Mouse (Mus musculus) heart, embryonic 12.5 days (tissue): ENCODE measurements around the gene Gm42906. TPM values are rescaled to one million over a fixed set of nuclear protein-coding genes. Genes with fewer than 3 reads are reported as not detected.

ENCODE experiments used
- ATAC-seq: fragments of 200-750 bp; cut with Nextera tagmentation; 2 replicates; pipeline ENCODE4 v1.8.0; 2017; ENCODE audit warnings: moderate TSS enrichment, moderate library complexity; ENCODE audit not compliant: insufficient number of reproducible peaks, low FRiP score
- H3K27ac ChIP-seq: fragments of 300-500 bp; sonication (generic); 2 replicates; pipeline ENCODE4 v1.5.1; 2016; ENCODE audit warnings: mild to moderate bottlenecking, moderate library complexity; ENCODE audit not compliant: poor library complexity, severe bottlenecking
- H3K27me3 ChIP-seq: fragments of 300-500 bp; sonication (generic); replicated peaks from 2 replicates; pipeline ENCODE4 v1.6.1; 2016; ENCODE audit warnings: mild to moderate bottlenecking, moderate library complexity
- H3K36me3 ChIP-seq: fragments of 300-500 bp; sonication (generic); 2 replicates; pipeline ENCODE4 v1.6.1; 2016; ENCODE audit warnings: mild to moderate bottlenecking, moderate library complexity
- H3K4me1 ChIP-seq: fragments of 300-500 bp; sonication (generic); replicated peaks from 2 replicates; pipeline ENCODE4 v1.6.1; 2016; ENCODE audit warnings: mild to moderate bottlenecking
- H3K4me2 ChIP-seq: fragments of 300-500 bp; sonication (generic); 2 replicates; pipeline ENCODE4 v1.6.1; 2016; ENCODE audit warnings: mild to moderate bottlenecking, moderate library complexity
- H3K4me3 ChIP-seq: fragments of 300-500 bp; sonication (generic); 2 replicates; pipeline ENCODE4 v1.5.1; 2016; ENCODE audit warnings: mild to moderate bottlenecking
- H3K9ac ChIP-seq: fragments of 300-500 bp; sonication (generic); 2 replicates; pipeline ENCODE4 v1.6.1; 2016; ENCODE audit warnings: mild to moderate bottlenecking, moderate library complexity
- H3K9me3 ChIP-seq: fragments of 300-500 bp; sonication (generic); replicated peaks from 2 replicates; pipeline ENCODE4 v1.6.1; 2016; ENCODE audit warnings: mild to moderate bottlenecking, moderate library complexity
- WGBS: fragments of 180-500 bp; shearing (Covaris S2); methylation state at CpG from one replicate; pipeline ENCODE4 v1.1.7; 2016; 5-methylcytosine and 5-hydroxymethylcytosine counted together
- polyA plus RNA-seq: library from polyadenylated mRNA; unstranded; fragments of >200 nt; fragmentation: Nextera tagmentation; extraction: Ambion mirVana; gene quantifications from 2 replicates; pipeline ENCODE4 v1.2.1, GENCODE M21; 2016

The Gm42906 gene
- polyA plus RNA-seq, 1 experiment from 2014 or later: not detected

GRCm38 (mm10) chr5:151127298-151127717 lies 300.7 kb downstream of the Gm42906 start:
- peaks cover 4% of the 10 kb centered on the region; the same call in 1 of the 2 replicates for H3K4me1 ChIP-seq
- ATAC-seq: no peak
- no peaks in the 10 kb centered on the region for H3K27me3 ChIP-seq
- 40% methylated on average over 6 of the region's 6 CpGs for WGBS
- peak overlapping the region; percentile 6; the same call in 1 of the 2 replicates for H3K4me2 ChIP-seq
- no peak overlapping the region for H3K27ac ChIP-seq
- H3K9me3 ChIP-seq: no peaks in the 10 kb centered on the region
- H3K9ac ChIP-seq: no peak overlapping the region
- H3K4me3 ChIP-seq: no peak overlapping the region
- no peaks in the 10 kb centered on the region for H3K36me3 ChIP-seq

- no peak overlapping the region for H3K4me3 ChIP-seq
- no peak overlapping the region for H3K27ac ChIP-seq
- ATAC-seq: no peak
Observed at GRCm38 (mm10) chr5:151126608-151127005, 301.4 kb downstream of the Gm42906 start.

GRCm38 (mm10) chr5:151125985-151126607 lies 301.9 kb downstream of the Gm42906 start:
- Histone ChIP-seq H3K27ac (no peak overlapping the region), H3K36me3 (no peaks in the 10 kb centered on the region), H3K4me1 (0 out of 2 replicates have a peak, but pooled peaks cover 4% of the 10 kb centered on the region), H3K4me2 (no peak overlapping the region), H3K4me3 (no peak overlapping the region), H3K27me3 (no peaks in the 10 kb centered on the region), H3K9me3 (no peaks in the 10 kb centered on the region), H3K9ac (no peak overlapping the region)
- peak; percentile 29; the same call in 1 of the 2 replicates for ATAC-seq
- WGBS: 75% methylated on average over 6 of the region's 6 CpGs

More at GRCm38 (mm10) chr5:151126608-151127005, 301.4 kb downstream of the Gm42906 start:
- no peaks in the 10 kb centered on the region for H3K9me3 ChIP-seq
- H3K9ac ChIP-seq: no peak overlapping the region
- H3K27me3 ChIP-seq: no peaks in the 10 kb centered on the region
- H3K4me1 ChIP-seq: peaks cover 4% of the 10 kb centered on the region; the same call in 1 of the 2 replicates
- 76% methylated on average over 10 of the region's 10 CpGs for WGBS
- H3K4me2 ChIP-seq: no peak overlapping the region
- no peaks in the 10 kb centered on the region for H3K36me3 ChIP-seq

- no peak overlapping the region for H3K4me3 ChIP-seq
- H3K9me3 ChIP-seq: no peaks in the 10 kb centered on the region
- no peaks in the 10 kb centered on the region for H3K36me3 ChIP-seq
- H3K27me3 ChIP-seq: no peaks in the 10 kb centered on the region
- no peak overlapping the region for H3K9ac ChIP-seq
- ATAC-seq: no peak
- no peak overlapping the region for H3K4me2 ChIP-seq
- H3K27ac ChIP-seq: no peak overlapping the region
- 54% methylated on average over 2 of the region's 2 CpGs for WGBS
- H3K4me1 ChIP-seq: peaks cover 7% of the 10 kb centered on the region; the same call in 1 of the 2 replicates
Observed at GRCm38 (mm10) chr5:151117846-151118245, 310.1 kb downstream of the Gm42906 start.

GRCm38 (mm10) chr5:151116192-151116887 lies 311.6 kb downstream of the Gm42906 start:
- Histone ChIP-seq H3K4me2 (no peak overlapping the region), H3K4me3 (no peak overlapping the region), H3K36me3 (no peaks in the 10 kb centered on the region), H3K9ac (no peak overlapping the region), H3K9me3 (no peaks in the 10 kb centered on the region), H3K27me3 (no peaks in the 10 kb centered on the region), H3K4me1 (peaks cover 7% of the 10 kb centered on the region; the same call in 1 of the 2 replicates), H3K27ac (no peak overlapping the region)
- WGBS: 75% methylated on average over 5 of the region's 5 CpGs
- ATAC-seq: no peak

- no peak overlapping the region for H3K4me2 ChIP-seq
- H3K36me3 ChIP-seq: no peaks in the 10 kb centered on the region
- WGBS: 74% methylated on average over 9 of the region's 9 CpGs
- H3K9me3 ChIP-seq: no peaks in the 10 kb centered on the region
- no peak overlapping the region for H3K4me3 ChIP-seq
- H3K4me1 ChIP-seq: peaks cover 8% of the 10 kb centered on the region
- no peaks in the 10 kb centered on the region for H3K27me3 ChIP-seq
- H3K9ac ChIP-seq: no peak overlapping the region
- H3K27ac ChIP-seq: no peak overlapping the region
- no peak for ATAC-seq
Observed at GRCm38 (mm10) chr5:151112743-151113142, 315.2 kb downstream of the Gm42906 start.

- 80% methylated on average over 7 of the region's 7 CpGs for WGBS
- no peak for ATAC-seq
- Histone ChIP-seq H3K27me3 (no peaks in the 10 kb centered on the region), H3K4me1 (peaks cover 4% of the 10 kb centered on the region), H3K4me3 (no peak overlapping the region), H3K36me3 (no peaks in the 10 kb centered on the region), H3K27ac (no peak overlapping the region), H3K4me2 (no peak overlapping the region), H3K9ac (no peak overlapping the region), H3K9me3 (no peaks in the 10 kb centered on the region)
Observed at GRCm38 (mm10) chr5:151111080-151111871, 316.7 kb downstream of the Gm42906 start.

GRCm38 (mm10) chr5:151110461-151110908 lies 317.5 kb downstream of the Gm42906 start:
- Histone ChIP-seq H3K27me3 (no peaks in the 10 kb centered on the region), H3K4me3 (no peak overlapping the region), H3K36me3 (no peaks in the 10 kb centered on the region), H3K9me3 (no peaks in the 10 kb centered on the region), H3K27ac (no peak overlapping the region), H3K9ac (no peak overlapping the region), H3K4me1 (peaks cover 3% of the 10 kb centered on the region; the same call in 1 of the 2 replicates), H3K4me2 (no peak overlapping the region)
- WGBS: 61% methylated on average over 6 of the region's 6 CpGs
- ATAC-seq: no peak

- no peaks in the 10 kb centered on the region for H3K9me3 ChIP-seq
- H3K4me3 ChIP-seq: no peak overlapping the region
- peaks cover 4% of the 10 kb centered on the region for H3K4me1 ChIP-seq
- H3K27me3 ChIP-seq: no peaks in the 10 kb centered on the region
- no peak overlapping the region for H3K9ac ChIP-seq
- 58% methylated on average over 2 of the region's 2 CpGs for WGBS
- no peak for ATAC-seq
- no peak overlapping the region for H3K27ac ChIP-seq
- H3K36me3 ChIP-seq: no peaks in the 10 kb centered on the region
- no peak overlapping the region for H3K4me2 ChIP-seq
Observed at GRCm38 (mm10) chr5:151109822-151110221, 318.1 kb downstream of the Gm42906 start.

- Histone ChIP-seq H3K4me3 (no peak overlapping the region), H3K27ac (no peak overlapping the region), H3K27me3 (no peaks in the 10 kb centered on the region), H3K4me1 (peaks cover 13% of the 10 kb centered on the region), H3K9me3 (no peaks in the 10 kb centered on the region), H3K4me2 (no peak overlapping the region), H3K36me3 (no peaks in the 10 kb centered on the region), H3K9ac (no peak overlapping the region)
- WGBS: 71% methylated on average over 7 of the region's 7 CpGs
- no peak for ATAC-seq
Observed at GRCm38 (mm10) chr5:151108955-151109354, 319.0 kb downstream of the Gm42906 start.
